Mouse (Mus musculus): ENCODE measurements at regions not wholly inside any gene's neighbourhood (a gene's known extent, or its start where the extent isn't known, plus 50 kb on each side); places are given as distances from the start of the nearest gene placed in this dataset.

DNA sequence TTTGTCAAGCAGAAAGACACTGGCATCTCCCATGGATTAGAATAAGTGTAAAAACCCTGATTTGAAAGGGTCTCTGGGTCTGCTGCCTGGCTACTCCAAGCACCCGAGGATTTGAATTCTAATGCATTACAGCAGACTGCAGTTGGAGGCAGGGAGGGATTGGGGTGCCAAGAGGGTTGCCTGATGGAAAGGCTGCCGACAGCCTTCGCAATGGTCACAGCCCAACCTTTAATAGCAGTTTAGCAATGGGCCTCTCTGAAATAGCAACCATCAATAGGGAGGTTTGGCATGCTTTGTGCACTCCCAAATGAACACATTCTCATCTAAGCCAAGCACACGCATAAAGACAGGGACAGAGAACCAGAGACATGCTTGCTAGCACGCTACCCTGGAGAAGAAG is 454.8 kb downstream of the Prim2 start:
- no peak for TF ChIP-seq CTCF (IDR thresholded peaks at IDR 0.05; ENCODE audit: control insufficient read depth, insufficient read depth, insufficient replicate concordance, low read depth, low read length)
- no peak for TF ChIP-seq POLR2A (IDR thresholded peaks at IDR 0.05; ENCODE audit: control insufficient read depth, low read depth, low read length)
